Mouse (Mus musculus): ENCODE measurements around the gene Mus81.
"Not testable (repeated sequence)": the region's sequence is repeated elsewhere in the genome, so short reads cannot be mapped to it uniquely, and the experiment has no call there.

DNA sequence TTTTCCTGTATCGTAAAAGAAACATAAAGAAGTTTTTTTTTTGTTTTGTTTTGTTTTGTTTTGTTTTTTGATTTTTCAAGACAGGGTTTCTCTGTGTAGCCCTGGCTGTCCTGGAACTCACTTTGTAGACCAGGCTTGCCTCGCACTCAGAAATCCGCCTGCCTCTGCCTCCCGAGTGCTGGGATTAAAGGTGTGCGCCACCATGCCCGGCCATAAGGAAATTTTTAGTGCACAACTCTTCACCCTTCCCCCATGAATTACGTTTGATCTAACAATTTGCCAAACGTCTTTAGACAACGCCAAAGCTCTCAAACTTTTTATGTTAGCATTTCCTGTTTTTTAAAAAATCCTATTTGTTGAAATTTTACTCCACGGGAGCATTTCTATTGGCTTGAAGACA is 1.5 kb upstream of the Mus81 start:
- TF ChIP-seq CTCF (IDR thresholded peaks at IDR 0.05; ENCODE audit: borderline replicate concordance, control insufficient read depth, extremely low read depth, insufficient read depth, low read length, poor library complexity); POLR2A (IDR thresholded peaks at IDR 0.05; ENCODE audit: control insufficient read depth, extremely low read depth, insufficient read depth, low read length, poor library complexity): not testable (repeated sequence)
